Mouse (Mus musculus) intestine, embryonic 14.5 days (tissue): Measurements from ENCODE around the gene Slc25a54. TPM values are rescaled to one million over a fixed set of nuclear protein-coding genes. Genes with fewer than 3 reads are reported as not detected.

Source experiments
- ATAC-seq: fragments of 200-750 bp; cut with Nextera tagmentation; replicated peaks from 2 replicates; pipeline ENCODE4 v1.8.0; 2017; ENCODE audit warnings: low read depth, moderate number of reproducible peaks, moderate TSS enrichment, moderate library complexity; ENCODE audit not compliant: low FRiP score, low TSS enrichment
- DNase-seq: peaks from one replicate; pipeline ENCODE4 v3.0.0-alpha.2; 2018; ENCODE audit warnings: low spot score
- H3K27ac ChIP-seq: fragments of 300-500 bp; sonication (generic); 2 replicates; pipeline ENCODE4 v1.5.1; 2014; ENCODE audit warnings: low read depth, mild to moderate bottlenecking, control low read depth
- H3K27me3 ChIP-seq: fragments of 300-500 bp; sonication (generic); replicated peaks from 2 replicates; pipeline ENCODE4 v1.6.1; 2014; ENCODE audit warnings: low read length, control low read depth; ENCODE audit not compliant: control insufficient read depth, insufficient read depth
- H3K36me3 ChIP-seq: fragments of 300-500 bp; sonication (generic); 2 replicates; pipeline ENCODE4 v1.6.1; 2014; ENCODE audit warnings: low read length, control low read depth; ENCODE audit not compliant: control insufficient read depth, insufficient read depth
- H3K4me1 ChIP-seq: fragments of 300-500 bp; sonication (generic); replicated peaks from 2 replicates; pipeline ENCODE4 v1.6.1; 2014; ENCODE audit warnings: low read length, control low read depth, mixed read lengths; ENCODE audit not compliant: control insufficient read depth, insufficient read depth
- H3K4me2 ChIP-seq: fragments of 300-500 bp; sonication (generic); 2 replicates; pipeline ENCODE4 v1.6.1; 2014; ENCODE audit warnings: low read length
- H3K4me3 ChIP-seq: fragments of 300-500 bp; sonication (generic); 2 replicates; pipeline ENCODE4 v1.5.1; 2014; ENCODE audit warnings: low read depth, low read length, control low read depth, mixed read lengths
- H3K9ac ChIP-seq: fragments of 300-500 bp; sonication (generic); 2 replicates; pipeline ENCODE4 v1.6.1; 2014; ENCODE audit warnings: mild to moderate bottlenecking, low read length
- H3K9me3 ChIP-seq: fragments of 300-500 bp; sonication (generic); 2 replicates; pipeline ENCODE4 v1.6.1; 2016; ENCODE audit warnings: low read length, control low read depth; ENCODE audit not compliant: control insufficient read depth
- WGBS: fragments of 180-500 bp; shearing (Covaris S2); extraction: QIAGEN DNeasy Blood & Tissue Kit; methylation state at CpG from one replicate; pipeline ENCODE4 v1.1.7; 2014; 5-methylcytosine and 5-hydroxymethylcytosine counted together
- polyA plus RNA-seq: library from polyadenylated mRNA; unstranded; fragments of >200 nt; fragmentation: Nextera tagmentation; extraction: Ambion mirVana; gene quantifications from 2 replicates; pipeline ENCODE4 v1.2.1, GENCODE M21; 2014

Slc25a54 gene
- polyA plus RNA-seq, 1 experiment from 2014 or later = not detected

DNA sequence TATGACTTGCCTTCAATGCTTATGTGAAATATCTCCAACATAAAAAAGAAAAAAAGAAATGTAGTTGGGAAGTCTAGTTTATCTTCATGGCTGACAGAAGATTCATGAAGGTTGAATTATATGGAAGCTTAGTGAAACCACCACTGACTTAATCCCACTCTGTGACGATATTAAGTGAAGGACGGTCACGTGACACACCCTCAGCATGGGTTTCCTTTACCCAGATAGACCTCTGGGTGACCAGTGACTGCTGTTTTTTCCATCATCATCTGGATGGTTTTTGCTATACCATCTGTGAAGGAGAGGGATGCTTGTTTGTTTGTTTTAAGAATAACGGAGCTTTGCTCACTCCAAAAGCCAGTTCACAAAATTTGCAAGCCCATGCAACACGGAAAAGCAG is 39.3 kb downstream of the Slc25a54 start:
- Histone ChIP-seq H3K9ac (no peak overlapping the region), H3K27ac (no peak overlapping the region), H3K9me3 (no peaks in the 10 kb centered on the region; the same call in 1 of the 2 replicates), H3K4me1 (peaks cover 13% of the 10 kb centered on the region; the same call in 1 of the 2 replicates), H3K36me3 (no peaks in the 10 kb centered on the region), H3K27me3 (no peaks in the 10 kb centered on the region), H3K4me3 (no peak overlapping the region), H3K4me2 (no peak overlapping the region)
- ATAC-seq = no peak
- DNase-seq = no peak
- 74% methylated on average over 5 of the region's 5 CpGs for WGBS

DNA sequence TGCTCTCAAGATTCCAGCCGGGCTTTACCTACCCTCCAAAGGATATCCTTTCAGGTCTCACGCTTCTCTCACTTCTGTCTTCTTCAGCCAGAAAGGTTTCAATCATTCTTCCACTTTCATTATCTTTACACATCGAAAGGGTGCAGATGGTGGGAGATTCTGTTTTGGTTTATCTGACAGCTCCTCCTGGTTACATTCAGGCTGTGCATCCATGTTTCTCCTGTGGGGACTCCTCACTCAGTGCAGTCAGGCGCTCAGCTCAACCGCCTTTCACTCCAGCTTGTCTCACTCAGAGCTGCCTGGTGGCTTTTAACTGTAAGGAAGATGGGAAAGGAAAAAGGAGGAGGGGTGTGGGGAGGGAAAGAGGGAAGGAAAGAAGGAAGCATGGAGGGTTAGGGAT is 39.7 kb downstream of the Slc25a54 start:
- WGBS = 71% methylated on average over 5 of the region's 5 CpGs
- no peaks in the 10 kb centered on the region for H3K27me3 ChIP-seq
- H3K9ac ChIP-seq = no peak overlapping the region
- no peak overlapping the region for H3K4me3 ChIP-seq
- DNase-seq = no peak
- peaks cover 13% of the 10 kb centered on the region; the same call in 1 of the 2 replicates for H3K4me1 ChIP-seq
- H3K27ac ChIP-seq = no peak overlapping the region
- H3K4me2 ChIP-seq = no peak overlapping the region
- no peaks in the 10 kb centered on the region for H3K9me3 ChIP-seq
- H3K36me3 ChIP-seq = no peaks in the 10 kb centered on the region
- ATAC-seq = no peak

DNA sequence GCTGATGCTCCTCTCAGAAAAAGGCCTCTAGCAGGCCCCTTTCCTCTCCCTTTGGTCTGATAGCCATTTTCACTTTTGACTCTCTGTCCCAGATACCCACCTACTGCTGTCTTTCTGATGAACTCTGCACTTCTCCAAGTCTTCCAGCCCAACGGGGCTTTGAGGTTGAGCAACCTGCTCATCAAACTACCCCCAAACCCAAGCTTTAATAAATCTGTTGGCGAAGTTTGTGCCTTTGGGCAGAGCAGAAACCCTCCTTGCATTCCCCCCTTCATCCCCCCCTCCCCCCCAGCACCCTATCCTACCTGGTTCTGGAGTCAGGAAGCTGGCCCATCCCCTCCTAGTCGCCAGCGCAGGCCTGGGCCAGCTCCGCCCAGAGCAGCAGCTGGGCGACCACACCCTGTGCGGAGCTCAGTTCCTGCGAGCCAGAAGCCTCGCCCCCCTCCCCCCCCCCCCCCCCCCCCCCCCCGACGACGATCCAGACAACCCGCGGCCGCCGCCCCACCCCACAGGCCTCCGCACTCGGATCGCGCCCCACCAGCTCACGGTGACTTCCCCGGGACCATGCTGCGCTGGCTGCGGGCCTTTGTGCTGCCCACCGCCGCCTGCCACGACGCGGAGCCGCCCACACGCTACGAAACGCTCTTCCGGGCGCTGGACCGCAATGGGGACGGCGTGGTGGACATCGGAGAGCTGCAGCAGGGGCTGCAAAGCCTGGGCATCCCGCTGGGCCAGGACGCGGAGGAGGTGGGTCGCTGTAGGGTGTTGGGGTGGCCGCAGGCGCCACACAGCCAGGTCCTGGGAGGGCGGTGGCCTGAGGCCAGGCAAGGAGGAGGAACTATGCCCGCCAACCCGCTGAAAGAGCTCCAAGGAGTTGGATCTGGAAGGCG is 42.6 kb downstream of the Slc25a54 start, which contains the start of gene Slc25a24:
TSS of gene Slc25a24 (plus strand) at position 509 of the 890 bp plus-strand sequence.
- H3K27me3 ChIP-seq = no peaks in the 10 kb centered on the region
- ATAC-seq (peak; percentile 91), DNase-seq (peak; percentile 58)
- peak within 1 kb of the TSS; percentile 83 for H3K27ac ChIP-seq
- H3K4me1 ChIP-seq = peaks cover 22% of the 10 kb centered on the region; the same call in 1 of the 2 replicates
- peak within 1 kb of the TSS; percentile 64 for H3K4me2 ChIP-seq
- under 1% methylated on average over 40 of the region's 49 CpGs for WGBS
- no peaks in the 10 kb centered on the region for H3K9me3 ChIP-seq
- peak within 1 kb of the TSS; percentile 89 for H3K9ac ChIP-seq
- H3K4me3 ChIP-seq = peak within 1 kb of the TSS; percentile 65
- peaks cover 3% of the 10 kb centered on the region; the same call in 1 of the 2 replicates for H3K36me3 ChIP-seq

DNA sequence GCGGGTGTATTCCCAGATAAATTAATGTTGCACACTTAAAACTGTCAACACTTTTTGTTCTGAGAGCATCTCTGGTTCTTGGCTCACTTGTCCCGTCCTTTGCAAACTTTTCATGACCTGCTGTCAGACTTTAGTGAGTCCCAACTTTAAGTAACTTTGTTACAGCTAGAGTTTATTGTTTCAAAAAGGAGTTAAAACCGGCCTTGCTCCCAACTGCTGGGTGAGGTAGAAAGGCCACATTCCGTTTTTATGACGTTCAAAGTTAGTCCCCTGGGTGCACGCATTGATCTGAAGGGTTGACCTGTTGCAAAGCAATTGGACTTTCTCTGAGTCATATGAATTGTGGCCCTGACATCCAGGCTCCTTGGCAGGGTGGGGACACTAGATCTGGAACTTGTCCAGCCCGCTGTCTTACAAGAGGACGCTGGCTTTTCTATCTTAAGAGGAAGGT is 43.3 kb downstream of the Slc25a54 start:
- H3K36me3 ChIP-seq = peaks cover 3% of the 10 kb centered on the region; the same call in 1 of the 2 replicates
- 0 out of 2 replicates have a peak, but pooled peaks have one; percentile 37 for ATAC-seq

DNA sequence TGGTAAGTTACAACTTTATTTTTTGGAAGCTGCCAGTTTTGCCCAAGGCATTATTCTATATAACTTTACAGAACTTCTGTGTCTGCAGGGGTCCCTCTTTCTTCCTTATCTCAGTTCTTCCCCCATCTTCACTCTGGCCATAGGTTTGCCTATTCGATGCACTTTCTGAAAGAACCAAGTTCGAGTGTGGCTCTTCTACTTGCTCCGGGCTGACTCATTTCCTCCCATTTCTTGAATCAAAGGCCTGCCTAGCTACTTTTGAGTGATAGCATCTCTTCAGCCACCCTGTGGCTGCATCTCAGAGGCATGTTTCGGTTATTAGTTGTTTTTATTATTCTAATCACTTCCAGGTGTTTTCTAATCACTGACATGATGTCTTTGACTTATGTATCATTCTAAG is 43.8 kb downstream of the Slc25a54 start:
- Histone ChIP-seq H3K27ac (peak overlapping the region; percentile 83; the same call in 1 of the 2 replicates), H3K4me3 (peak overlapping the region; percentile 65), H3K27me3 (no peaks in the 10 kb centered on the region), H3K36me3 (peaks cover 3% of the 10 kb centered on the region; the same call in 1 of the 2 replicates), H3K4me1 (peaks cover 22% of the 10 kb centered on the region; the same call in 1 of the 2 replicates), H3K4me2 (peak overlapping the region; percentile 64), H3K9ac (peak overlapping the region; percentile 11; the same call in 1 of the 2 replicates), H3K9me3 (no peaks in the 10 kb centered on the region)
- DNase-seq = no peak
- WGBS = 47% methylated on average over 4 of the region's 4 CpGs
- no peak for ATAC-seq

More for the DNA sequence above, 43.3 kb downstream of the Slc25a54 start:
- Histone ChIP-seq H3K9me3 (no peaks in the 10 kb centered on the region), H3K27me3 (no peaks in the 10 kb centered on the region), H3K27ac (peak overlapping the region; percentile 83), H3K4me1 (peaks cover 22% of the 10 kb centered on the region; the same call in 1 of the 2 replicates), H3K9ac (peak overlapping the region; percentile 89), H3K4me3 (peak overlapping the region; percentile 65), H3K4me2 (peak overlapping the region; percentile 64)
- 2% methylated on average over 8 of the region's 8 CpGs for WGBS
- DNase-seq = peak; percentile 84

DNA sequence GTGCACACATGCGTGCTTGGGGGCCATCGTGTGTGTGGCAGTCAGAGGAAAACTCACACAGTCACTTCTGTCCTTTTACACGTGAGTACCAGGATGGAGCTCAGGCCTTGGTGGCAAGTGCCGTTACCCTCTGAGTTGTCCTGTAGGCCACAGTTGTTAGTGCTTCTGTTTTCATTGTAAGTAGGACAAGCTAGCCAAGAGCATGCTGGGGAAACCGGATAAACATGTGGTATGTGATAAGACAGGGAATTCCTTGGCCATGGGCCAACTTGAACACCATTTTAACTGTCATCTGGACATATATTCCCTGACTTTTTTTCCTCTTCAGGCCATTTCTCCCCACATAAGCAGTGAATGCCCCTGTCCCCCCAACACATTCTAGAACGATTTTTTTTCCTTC is 45.3 kb downstream of the Slc25a54 start:
- DNase-seq (no peak), ATAC-seq (no peak)
- H3K36me3 ChIP-seq = peaks cover 3% of the 10 kb centered on the region; the same call in 1 of the 2 replicates
- H3K9me3 ChIP-seq = no peaks in the 10 kb centered on the region
- no peak overlapping the region for H3K27ac ChIP-seq
- no peak overlapping the region for H3K4me3 ChIP-seq
- peaks cover 24% of the 10 kb centered on the region; the same call in 1 of the 2 replicates for H3K4me1 ChIP-seq
- WGBS = 81% methylated on average over 6 of the region's 6 CpGs
- H3K9ac ChIP-seq = no peak overlapping the region
- H3K4me2 ChIP-seq = no peak overlapping the region
- H3K27me3 ChIP-seq = no peaks in the 10 kb centered on the region

DNA sequence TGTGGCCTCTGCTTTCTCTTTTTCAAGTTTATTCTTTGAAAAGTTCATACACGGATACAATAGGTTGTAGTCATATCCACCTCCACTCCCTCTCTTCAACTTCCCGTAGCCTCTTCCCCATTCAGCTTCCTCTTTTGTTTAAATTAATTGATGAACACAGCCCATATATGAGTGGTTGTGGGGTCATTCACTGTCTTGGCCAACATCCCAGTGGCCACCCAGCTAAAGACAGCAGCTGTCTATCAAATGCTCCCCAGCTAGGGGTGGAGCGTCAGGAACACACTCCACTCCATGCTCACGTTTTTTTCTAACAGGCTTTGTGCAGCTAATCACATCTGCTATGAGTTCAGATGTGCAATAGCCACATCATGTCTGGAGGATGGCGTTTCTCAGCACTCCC is 49.5 kb downstream of the Slc25a54 start:
- no peak overlapping the region for H3K4me2 ChIP-seq
- WGBS = 58% methylated on average over 5 of the region's 5 CpGs
- H3K4me1 ChIP-seq = 0 out of 2 replicates have a peak, but pooled peaks cover 10% of the 10 kb centered on the region
- H3K9me3 ChIP-seq = peaks cover 3% of the 10 kb centered on the region; the same call in 1 of the 2 replicates
- ATAC-seq (no peak), DNase-seq (no peak)
- H3K27ac ChIP-seq = no peak overlapping the region
- no peak overlapping the region for H3K9ac ChIP-seq
- no peaks in the 10 kb centered on the region for H3K27me3 ChIP-seq
- H3K4me3 ChIP-seq = no peak overlapping the region
- H3K36me3 ChIP-seq = peaks cover 3% of the 10 kb centered on the region; the same call in 1 of the 2 replicates

DNA sequence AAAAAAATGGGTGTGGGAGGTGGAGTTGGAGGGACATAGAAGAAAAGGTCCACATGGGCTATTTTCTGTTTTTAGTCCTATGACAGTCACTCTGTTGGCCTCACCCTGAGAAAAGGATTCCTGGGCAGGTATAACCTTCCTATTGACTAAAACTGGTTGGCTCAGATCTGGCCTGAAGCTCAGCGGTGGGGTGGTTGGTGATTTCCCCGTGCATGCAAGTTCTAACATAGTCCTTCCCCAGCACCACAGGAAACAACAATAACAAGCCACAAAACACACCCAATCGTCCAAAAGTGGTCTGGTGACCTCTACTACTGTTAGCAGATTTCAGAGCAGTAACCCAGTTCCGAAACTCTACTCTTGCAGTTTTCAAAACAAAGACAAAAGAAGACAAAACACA is 52.7 kb downstream of the Slc25a54 start:
- ATAC-seq = no peak
- Histone ChIP-seq H3K27ac (no peak overlapping the region), H3K9ac (no peak overlapping the region), H3K9me3 (peaks cover 3% of the 10 kb centered on the region; the same call in 1 of the 2 replicates), H3K4me3 (no peak overlapping the region), H3K4me2 (no peak overlapping the region), H3K36me3 (peaks cover 14% of the 10 kb centered on the region; the same call in 1 of the 2 replicates), H3K27me3 (no peaks in the 10 kb centered on the region), H3K4me1 (0 out of 2 replicates have a peak, but pooled peaks cover 2% of the 10 kb centered on the region)
- no peak for DNase-seq
- WGBS = 86% methylated on average over 4 of the region's 4 CpGs
